Mouse (Mus musculus) G1E (cell line): ENCODE measurements at regions not wholly inside any gene's neighbourhood (a gene's known extent, or its start where the extent isn't known, plus 50 kb on each side); places are given as distances from the start of the nearest gene placed in this dataset.

Source experiments
- CTCF ChIP-seq: IDR thresholded peaks from 2 replicates; pipeline ENCODE4 v1.5.1; 2012; ENCODE audit warnings: low read depth, low read length, inconsistent platforms, mixed read lengths
- GATA1 ChIP-seq: IDR thresholded peaks from 2 replicates; pipeline ENCODE4 v1.6.1; 2012; ENCODE audit warnings: borderline replicate concordance, low read length, inconsistent platforms, mixed read lengths
- GATA2 ChIP-seq: IDR thresholded peaks from 2 replicates; pipeline ENCODE4 v1.6.1; 2012; ENCODE audit warnings: low read depth, low read length, inconsistent platforms, borderline replicate concordance
- TAL1 ChIP-seq: conservative IDR thresholded peaks from 2 replicates; pipeline ENCODE4 v1.6.1; 2012; ENCODE audit warnings: low read depth, low read length, inconsistent platforms, mixed read lengths

DNA sequence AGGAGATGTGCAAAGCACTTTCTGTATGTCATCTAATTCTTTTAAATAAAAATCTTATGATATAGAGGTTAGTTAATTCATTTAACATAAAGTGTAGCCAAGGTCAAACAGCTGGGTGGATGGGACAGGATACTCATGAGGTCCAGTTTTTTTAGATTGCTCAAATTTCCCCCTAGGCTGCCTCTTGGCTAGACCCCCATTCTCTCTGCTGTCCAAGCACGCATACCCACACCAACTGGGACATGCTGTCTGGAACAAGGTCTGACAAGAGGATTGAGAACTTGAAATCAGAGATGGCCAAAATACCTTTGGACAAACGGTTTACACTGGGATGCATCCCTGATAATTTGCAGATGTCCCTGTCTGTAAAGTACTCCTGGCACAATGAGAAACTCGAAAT is 65.0 kb upstream of the Foxn3 start:
- no peak for TF ChIP-seq CTCF
- TF ChIP-seq GATA1: no peak
- TF ChIP-seq TAL1: no peak
- no peak for TF ChIP-seq GATA2
